Mouse (Mus musculus) embryonic facial prominence, embryonic 14.5 days (tissue): ENCODE data around the gene Rbm20. TPM values are rescaled to one million over a fixed set of nuclear protein-coding genes. Genes with fewer than 3 reads are reported as not detected.

Experiments used
- ATAC-seq: fragments of 200-750 bp; cut with Nextera tagmentation; 2 replicates; pipeline ENCODE4 v1.8.0; 2017; ENCODE audit warnings: low read depth, moderate number of reproducible peaks, moderate TSS enrichment
- DNase-seq: peaks from one replicate; pipeline ENCODE4 v3.0.0-alpha.2; 2015; ENCODE audit warnings: low spot score
- H3K27ac ChIP-seq: fragments of 300-500 bp; sonication (generic); replicated peaks from 2 replicates; pipeline ENCODE4 v1.5.1; 2014; ENCODE audit warnings: low read depth, mild to moderate bottlenecking, low read length, moderate library complexity
- H3K27me3 ChIP-seq: fragments of 300-500 bp; sonication (generic); replicated peaks from 2 replicates; pipeline ENCODE4 v1.6.1; 2014; ENCODE audit warnings: low read length; ENCODE audit not compliant: control insufficient read depth, insufficient read depth
- H3K36me3 ChIP-seq: fragments of 300-500 bp; sonication (generic); 2 replicates; pipeline ENCODE4 v1.6.1; 2014; ENCODE audit warnings: low read length, mixed read lengths; ENCODE audit not compliant: control insufficient read depth, insufficient read depth
- H3K4me1 ChIP-seq: fragments of 300-500 bp; sonication (generic); 2 replicates; pipeline ENCODE4 v1.6.1; 2014; ENCODE audit warnings: antibody characterized with exemption, low read length; ENCODE audit not compliant: control insufficient read depth, insufficient read depth
- H3K4me2 ChIP-seq: fragments of 300-500 bp; sonication (generic); 2 replicates; pipeline ENCODE4 v1.6.1; 2014; ENCODE audit warnings: low read depth, mild to moderate bottlenecking, low read length, moderate library complexity, mixed read lengths
- H3K4me3 ChIP-seq: fragments of 300-500 bp; sonication (generic); 2 replicates; pipeline ENCODE4 v1.5.1; 2014; ENCODE audit warnings: low read depth, mild to moderate bottlenecking, low read length
- H3K9ac ChIP-seq: fragments of 300-500 bp; sonication (generic); 2 replicates; pipeline ENCODE4 v1.6.1; 2014; ENCODE audit warnings: low read depth, mild to moderate bottlenecking, low read length, moderate library complexity, mixed read lengths
- H3K9me3 ChIP-seq: fragments of 300-500 bp; sonication (generic); 2 replicates; pipeline ENCODE4 v1.6.1; 2016; ENCODE audit warnings: low read length; ENCODE audit not compliant: control insufficient read depth
- WGBS: fragments of 180-500 bp; shearing (Covaris S2); extraction: QIAGEN DNeasy Blood & Tissue Kit; methylation state at CpG from one replicate; pipeline ENCODE4 v1.1.7; 2014; 5-methylcytosine and 5-hydroxymethylcytosine counted together
- polyA plus RNA-seq: library from polyadenylated mRNA; unstranded; fragments of >200 nt; fragmentation: Nextera tagmentation; extraction: Ambion mirVana; gene quantifications from 2 replicates; pipeline ENCODE4 v1.2.1, GENCODE M21; 2014

Rbm20 gene
- polyA plus RNA-seq, 1 experiment from 2014 or later = 5.9 TPM

DNA sequence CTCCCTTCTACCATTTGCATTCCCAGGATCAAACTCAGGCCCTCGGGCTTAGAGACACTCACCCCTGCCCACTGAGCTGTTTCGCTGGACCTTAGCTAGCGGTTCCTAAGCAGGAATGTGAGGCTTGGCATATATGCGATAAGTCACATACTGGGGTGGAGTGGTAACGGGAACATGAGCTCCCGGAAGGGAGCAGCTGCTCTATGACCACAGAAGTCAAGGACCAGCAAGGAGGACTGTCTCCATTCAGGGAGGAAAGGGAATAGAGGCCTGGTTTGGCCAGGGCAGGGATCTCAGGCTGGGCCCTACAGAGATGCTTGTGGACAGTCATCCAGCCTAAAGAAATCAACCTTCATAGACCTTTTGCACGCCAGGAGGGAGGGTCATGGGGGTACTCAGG lies 184.2 kb downstream of the Rbm20 start:
- WGBS = 69% methylated on average over 7 of the region's 7 CpGs
- peaks cover 19% of the 10 kb centered on the region for H3K4me1 ChIP-seq
- ATAC-seq = no peak
- no peak overlapping the region for H3K27ac ChIP-seq
- no peaks in the 10 kb centered on the region for H3K27me3 ChIP-seq
- DNase-seq = no peak
- 0 out of 2 replicates have a peak, but pooled peaks cover 4% of the 10 kb centered on the region for H3K36me3 ChIP-seq
- H3K9me3 ChIP-seq = no peaks in the 10 kb centered on the region
- no peak overlapping the region for H3K4me2 ChIP-seq
- no peak overlapping the region for H3K4me3 ChIP-seq
- no peak overlapping the region for H3K9ac ChIP-seq

DNA sequence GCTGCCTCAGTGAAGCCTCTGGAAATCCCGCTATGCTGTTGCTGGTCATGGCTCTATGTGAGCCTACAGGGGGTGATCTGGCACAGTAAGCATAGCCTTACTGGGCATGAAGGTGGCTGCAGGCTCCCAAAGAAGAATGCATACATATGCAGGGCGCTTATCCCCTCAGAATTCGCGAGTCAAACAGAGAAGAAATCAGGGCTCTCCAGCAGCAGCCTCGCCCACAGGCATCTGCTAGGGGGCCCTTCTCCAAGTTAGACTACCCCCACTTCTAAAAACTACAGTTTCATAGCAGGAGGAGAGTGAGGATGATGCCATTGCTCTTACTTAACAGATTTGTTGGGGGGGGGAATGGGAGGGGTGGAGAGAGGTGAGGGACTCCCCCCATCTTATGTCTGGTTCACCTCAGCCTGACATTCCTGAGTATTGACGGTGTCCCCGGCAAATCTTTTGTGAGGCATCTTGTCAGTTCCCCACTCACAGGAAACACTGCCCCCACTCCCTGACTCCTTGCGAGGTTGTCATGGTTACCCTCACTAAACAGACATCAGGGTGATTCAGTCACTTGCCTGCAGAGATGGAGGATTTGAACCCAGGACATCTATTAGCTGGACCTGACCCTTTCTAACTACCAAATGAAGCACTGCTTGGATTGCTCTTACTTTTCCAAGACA lies 185.6 kb downstream of the Rbm20 start:
- ATAC-seq (no peak), DNase-seq (no peak)
- no peak overlapping the region for H3K4me3 ChIP-seq
- peaks cover 18% of the 10 kb centered on the region for H3K4me1 ChIP-seq
- 64% methylated on average over 8 of the region's 8 CpGs for WGBS
- H3K9me3 ChIP-seq = no peaks in the 10 kb centered on the region
- H3K36me3 ChIP-seq = 0 out of 2 replicates have a peak, but pooled peaks cover 4% of the 10 kb centered on the region
- H3K27me3 ChIP-seq = no peaks in the 10 kb centered on the region
- H3K27ac ChIP-seq = no peak overlapping the region
- no peak overlapping the region for H3K9ac ChIP-seq
- no peak overlapping the region for H3K4me2 ChIP-seq

DNA sequence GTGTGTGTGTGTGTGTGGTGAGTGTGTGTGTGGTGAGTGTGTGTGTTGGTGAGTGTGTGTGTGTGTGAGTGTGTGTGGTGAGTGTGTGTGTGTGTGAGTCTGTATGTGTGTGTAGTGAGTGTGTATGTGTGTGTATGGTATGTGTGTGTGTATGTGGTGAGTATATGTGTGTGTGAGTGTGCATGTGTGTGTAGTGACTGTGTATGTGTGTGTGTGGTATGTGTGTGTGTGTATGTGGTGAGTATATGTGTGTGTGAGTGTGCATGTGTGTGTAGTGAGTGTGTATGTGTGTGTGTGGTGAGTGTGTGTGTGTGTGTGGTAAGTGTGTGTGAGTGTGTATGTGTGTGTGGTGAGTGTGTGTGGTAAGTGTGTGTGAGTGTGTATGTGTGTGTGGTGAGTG lies 190.1 kb downstream of the Rbm20 start:
- H3K9me3 ChIP-seq = no peaks in the 10 kb centered on the region
- DNase-seq (no peak), ATAC-seq (no peak)
- H3K27me3 ChIP-seq = no peaks in the 10 kb centered on the region
- H3K4me3 ChIP-seq = no peak overlapping the region
- H3K27ac ChIP-seq = no peak overlapping the region
- 0 out of 2 replicates have a peak, but pooled peaks cover 4% of the 10 kb centered on the region for H3K36me3 ChIP-seq
- no peak overlapping the region for H3K4me2 ChIP-seq
- H3K9ac ChIP-seq = no peak overlapping the region
- no peaks in the 10 kb centered on the region for H3K4me1 ChIP-seq

DNA sequence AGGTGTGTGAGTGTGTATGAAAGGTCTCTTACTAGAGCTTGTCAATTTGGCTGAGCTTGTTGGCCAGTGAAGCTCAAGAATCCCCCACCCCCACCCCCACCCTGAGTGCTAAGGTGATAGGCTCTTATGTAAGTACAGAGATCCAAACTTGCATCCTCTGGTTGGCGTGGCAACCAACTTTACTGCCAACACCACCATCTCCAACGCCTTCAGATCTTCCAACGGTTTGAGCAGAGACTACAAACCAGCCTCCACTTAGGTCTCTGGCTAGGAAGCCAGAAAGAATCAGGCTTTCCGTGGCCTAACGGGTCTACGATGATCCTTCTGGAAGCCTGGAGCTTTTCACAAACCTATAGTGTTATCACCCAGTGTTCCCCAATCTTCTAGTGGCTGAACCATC lies 191.0 kb downstream of the Rbm20 start:
- Histone ChIP-seq H3K36me3 (0 out of 2 replicates have a peak, but pooled peaks cover 4% of the 10 kb centered on the region), H3K27me3 (no peaks in the 10 kb centered on the region), H3K9me3 (no peaks in the 10 kb centered on the region), H3K4me3 (no peak overlapping the region), H3K4me2 (no peak overlapping the region), H3K4me1 (no peaks in the 10 kb centered on the region), H3K9ac (no peak overlapping the region), H3K27ac (no peak overlapping the region)
- no peak for DNase-seq
- no peak for ATAC-seq
- WGBS = 91% methylated on average over 6 of the region's 6 CpGs

DNA sequence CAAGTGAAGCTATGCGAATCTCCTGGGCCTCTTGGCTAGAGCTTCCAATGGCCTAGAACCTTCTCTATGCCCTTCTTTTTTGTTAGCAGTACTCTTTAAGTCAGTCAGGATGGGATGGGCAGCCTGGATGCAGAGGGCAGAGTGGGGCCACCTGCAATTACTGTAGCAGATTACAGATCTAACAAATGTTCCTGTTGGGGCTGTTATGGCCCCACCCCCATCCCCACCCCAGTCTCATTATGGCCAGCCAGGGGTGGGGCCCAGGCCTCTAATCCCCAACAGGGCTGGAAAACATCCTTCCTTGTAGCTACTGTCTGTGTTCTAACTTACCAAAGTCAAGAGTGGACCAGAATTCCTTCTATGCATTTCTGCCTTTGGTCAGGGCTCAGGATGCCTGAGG lies 191.7 kb downstream of the Rbm20 start:
- Histone ChIP-seq H3K4me1 (no peaks in the 10 kb centered on the region), H3K27ac (no peak overlapping the region), H3K9me3 (no peaks in the 10 kb centered on the region), H3K27me3 (no peaks in the 10 kb centered on the region), H3K36me3 (0 out of 2 replicates have a peak, but pooled peaks cover 4% of the 10 kb centered on the region), H3K4me3 (no peak overlapping the region), H3K9ac (no peak overlapping the region), H3K4me2 (no peak overlapping the region)
- no peak for DNase-seq
- no peak for ATAC-seq
- 95% methylated on average over 1 of the region's 1 CpGs for WGBS

DNA sequence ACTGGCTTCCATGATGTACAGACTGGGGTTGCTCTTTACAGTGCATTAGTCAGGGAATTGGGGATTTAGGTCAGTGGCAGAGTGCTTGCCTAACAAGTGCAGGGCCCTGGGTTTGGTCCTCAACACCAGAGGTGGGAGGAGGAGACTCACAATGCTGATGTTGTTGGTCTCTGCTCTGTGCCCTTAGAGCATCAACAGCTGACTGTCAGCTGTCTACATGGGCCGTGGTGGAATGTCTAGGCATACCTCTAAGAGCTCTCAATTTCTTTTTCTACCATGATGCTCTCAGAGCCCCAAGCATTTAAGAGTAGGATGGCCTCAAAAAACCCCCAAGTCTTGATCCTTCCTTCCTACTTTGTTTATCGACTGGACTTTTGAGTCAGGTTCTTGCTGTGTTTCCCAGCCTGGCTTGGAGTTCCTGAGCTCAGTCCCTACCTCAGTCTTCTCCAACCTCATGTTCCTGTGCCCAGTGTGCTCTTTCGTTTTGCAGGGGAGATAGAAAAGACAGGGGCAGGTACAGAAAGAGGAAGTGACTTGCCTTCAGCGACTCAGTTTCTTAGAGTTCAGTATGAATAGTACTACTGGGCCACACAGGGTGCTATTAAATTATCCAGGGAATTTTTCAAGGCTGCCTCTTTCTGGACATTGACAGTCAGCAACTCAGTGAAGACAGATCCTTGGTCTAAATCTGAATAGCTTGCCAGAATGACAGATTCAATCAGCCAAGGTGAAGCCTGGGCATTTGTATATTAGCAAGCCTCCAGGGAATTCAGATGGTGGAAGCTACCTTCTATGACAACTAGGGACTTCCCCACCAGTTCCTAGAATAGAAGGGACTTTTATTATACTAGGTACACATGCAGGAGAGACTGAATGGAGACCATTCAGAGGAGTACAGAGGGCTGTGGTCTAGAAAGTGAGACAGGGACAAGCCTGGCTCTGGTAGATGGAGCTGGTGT lies 192.6 kb downstream of the Rbm20 start:
- H3K4me1 ChIP-seq = 0 out of 2 replicates have a peak, but pooled peaks cover 2% of the 10 kb centered on the region
- no peaks in the 10 kb centered on the region for H3K36me3 ChIP-seq
- no peak overlapping the region for H3K9ac ChIP-seq
- no peak overlapping the region for H3K4me2 ChIP-seq
- H3K27me3 ChIP-seq = no peaks in the 10 kb centered on the region
- DNase-seq (no peak), ATAC-seq (no peak)
- H3K27ac ChIP-seq = no peak overlapping the region
- no peaks in the 10 kb centered on the region for H3K9me3 ChIP-seq
- no peak overlapping the region for H3K4me3 ChIP-seq
- 77% methylated on average over 4 of the region's 4 CpGs for WGBS

DNA sequence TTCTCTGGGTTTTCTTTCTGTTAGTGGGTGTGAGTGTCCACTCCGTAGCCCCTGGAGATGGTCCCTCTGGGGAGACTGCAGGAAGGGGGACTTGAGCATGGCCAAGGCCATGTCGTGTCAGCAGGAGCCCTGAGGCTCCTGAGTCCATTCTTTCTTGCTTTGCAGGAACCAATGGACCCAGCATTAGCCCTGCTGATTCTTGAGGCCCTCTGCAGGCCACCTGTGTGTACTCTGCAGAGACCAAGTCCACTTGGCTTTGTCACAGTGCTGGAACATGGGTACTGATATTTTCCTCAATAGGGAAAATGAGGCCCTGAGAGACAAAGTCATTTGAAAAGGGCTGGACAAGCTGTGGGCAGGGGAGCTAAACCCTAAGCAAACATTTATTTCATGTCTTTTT lies 193.5 kb downstream of the Rbm20 start:
- Histone ChIP-seq H3K4me3 (no peak overlapping the region), H3K4me2 (no peak overlapping the region), H3K27ac (no peak overlapping the region), H3K9ac (no peak overlapping the region), H3K27me3 (no peaks in the 10 kb centered on the region), H3K4me1 (peaks cover 10% of the 10 kb centered on the region; the same call in 1 of the 2 replicates), H3K36me3 (no peaks in the 10 kb centered on the region), H3K9me3 (no peaks in the 10 kb centered on the region)
- WGBS = 66% methylated on average over 2 of the region's 2 CpGs
- DNase-seq = no peak
- no peak for ATAC-seq

DNA sequence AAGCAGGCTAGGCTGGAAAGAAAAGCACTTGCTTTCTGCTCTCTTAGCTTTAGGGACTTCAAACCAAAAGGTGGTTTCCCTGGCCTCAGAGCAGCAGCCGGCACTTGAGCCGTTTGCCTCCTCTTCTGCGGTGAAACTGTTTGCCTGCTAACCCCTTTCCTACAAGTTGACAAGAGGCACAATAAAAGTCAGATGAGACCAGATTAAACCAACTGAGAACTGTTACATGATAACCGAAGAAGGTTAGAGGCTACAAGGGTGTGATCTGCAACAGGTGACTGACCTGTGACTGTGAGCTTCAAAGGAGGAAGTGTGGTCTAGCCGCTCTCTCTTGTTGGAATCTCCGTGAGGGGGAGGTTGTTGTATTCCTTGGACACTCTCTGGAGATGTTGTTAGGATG lies 194.4 kb downstream of the Rbm20 start:
- Histone ChIP-seq H3K36me3 (no peaks in the 10 kb centered on the region), H3K27me3 (no peaks in the 10 kb centered on the region), H3K9ac (no peak overlapping the region), H3K4me1 (peaks cover 20% of the 10 kb centered on the region; the same call in 1 of the 2 replicates), H3K4me3 (no peak overlapping the region), H3K9me3 (no peaks in the 10 kb centered on the region), H3K27ac (no peak overlapping the region), H3K4me2 (no peak overlapping the region)
- ATAC-seq = no peak
- no peak for DNase-seq
- 82% methylated on average over 6 of the region's 6 CpGs for WGBS
